Mouse (Mus musculus) CH12.LX (cell line): ENCODE results near the gene Sec24a. TPM values are rescaled to one million over a fixed set of nuclear protein-coding genes. Genes with fewer than 3 reads are reported as not detected.

Experiments used
- DNase-seq: peaks from one replicate; pipeline ENCODE4 v3.0.0-alpha.2; 2013; ENCODE audit errors: extremely low read depth
- H3K27ac ChIP-seq: 2 replicates; pipeline ENCODE4 v1.5.1; 2012; ENCODE audit warnings: low read depth, mild to moderate bottlenecking, control low read depth, moderate library complexity; ENCODE audit not compliant: insufficient read depth
- H3K27me3 ChIP-seq: replicated peaks from 2 replicates; pipeline ENCODE3; 2012; ENCODE audit warnings: inconsistent platforms
- H3K36me3 ChIP-seq, 2 experiments: replicated peaks in 1 of 2; 2 replicates each; pipeline versions ENCODE3 to v1.6.1; 2012; ENCODE audit warnings: inconsistent platforms in 1 of 2, low read length in 1 of 2, mild to moderate bottlenecking in 1 of 2, mixed read lengths in 1 of 2, moderate library complexity in 1 of 2; ENCODE audit not compliant: control insufficient read depth in 1 of 2, insufficient read depth in 1 of 2
- H3K4me1 ChIP-seq, 2 experiments: 2 replicates each; pipeline ENCODE4 v1.6.1; 2012; ENCODE audit warnings: inconsistent platforms in 1 of 2, moderate library complexity in 1 of 2; ENCODE audit not compliant: insufficient read depth in 2 of 2, control insufficient read depth in 1 of 2
- H3K4me2 ChIP-seq: 2 replicates; pipeline ENCODE4 v1.6.1; 2012; ENCODE audit warnings: low read depth, mild to moderate bottlenecking, control low read depth; ENCODE audit not compliant: poor library complexity, insufficient read depth, severe bottlenecking
- H3K4me3 ChIP-seq, 3 experiments: fragments of 150-350 bp in 1 of 3; sonication (generic) in 1 of 3; replicated peaks in 1 of 3; 2 replicates each; pipeline versions ENCODE3 to v1.5.1; 2011 to 2012; ENCODE audit warnings: low read depth in 2 of 3, low read length in 2 of 3, mild to moderate bottlenecking in 2 of 3, moderate library complexity in 2 of 3, control low read depth in 1 of 3, improper control_type of control experiment in 1 of 3, inconsistent platforms in 1 of 3, mixed read lengths in 1 of 3; ENCODE audit not compliant: poor library complexity in 1 of 3
- H3K79me2 ChIP-seq: replicated peaks from 2 replicates; pipeline ENCODE4 v1.6.1; 2012; ENCODE audit warnings: mild to moderate bottlenecking, moderate library complexity; ENCODE audit not compliant: control insufficient read depth, poor library complexity, insufficient read depth, severe bottlenecking; ENCODE audit errors: extremely low read depth
- H3K9ac ChIP-seq: 2 replicates; pipeline ENCODE4 v1.6.1; 2012; ENCODE audit warnings: low read depth, mild to moderate bottlenecking, control low read depth, moderate library complexity; ENCODE audit not compliant: insufficient read depth
- H3K9me3 ChIP-seq: replicated peaks from 2 replicates; pipeline ENCODE3; 2012; ENCODE audit warnings: low read length, inconsistent platforms, mixed read lengths
- BHLHE40 ChIP-seq: IDR thresholded peaks from 2 replicates; pipeline ENCODE4 v1.6.1; 2011; ENCODE audit warnings: mild to moderate bottlenecking, low read depth, low read length, improper control_type of control experiment
- CTCF ChIP-seq, 2 experiments: IDR thresholded peaks in 1 of 2; conservative IDR thresholded peaks in 1 of 2; 2 replicates each; pipeline ENCODE4 v1.5.1; 2011 to 2012; ENCODE audit warnings: low read depth in 2 of 2, low read length in 2 of 2, improper control_type of control experiment in 1 of 2, inconsistent platforms in 1 of 2, mild to moderate bottlenecking in 1 of 2, moderate library complexity in 1 of 2
- ELF1 ChIP-seq: IDR thresholded peaks from 2 replicates; pipeline ENCODE4 v1.6.1; 2014; ENCODE audit warnings: low read depth, mild to moderate bottlenecking, inconsistent platforms, low read length, improper control_type of control experiment
- EP300 ChIP-seq: IDR thresholded peaks from 2 replicates; pipeline ENCODE4 v1.6.1; 2011; ENCODE audit warnings: low read length, improper control_type of control experiment
- GABPA ChIP-seq: IDR thresholded peaks from 2 replicates; pipeline ENCODE4 v1.6.1; 2012; ENCODE audit warnings: low read depth, low read length, improper control_type of control experiment, inconsistent platforms; ENCODE audit not compliant: insufficient replicate concordance
- HCFC1 ChIP-seq: IDR thresholded peaks from 2 replicates; pipeline ENCODE4 v1.6.1; 2012; ENCODE audit warnings: low read depth, mild to moderate bottlenecking, inconsistent platforms, low read length, improper control_type of control experiment
- JUN ChIP-seq: IDR thresholded peaks from 2 replicates; pipeline ENCODE4 v1.6.1; 2011; ENCODE audit warnings: low read depth, mild to moderate bottlenecking, low read length, improper control_type of control experiment, moderate library complexity; ENCODE audit not compliant: insufficient read depth
- JUND ChIP-seq: conservative IDR thresholded peaks from 2 replicates; pipeline ENCODE4 v1.6.1; 2011; ENCODE audit warnings: low read depth, low read length, improper control_type of control experiment
- MAFK ChIP-seq: IDR thresholded peaks from 2 replicates; pipeline ENCODE4 v1.6.1; 2011; ENCODE audit warnings: low read length, improper control_type of control experiment; ENCODE audit not compliant: insufficient replicate concordance
- MAX ChIP-seq: IDR thresholded peaks from 2 replicates; pipeline ENCODE4 v1.6.1; 2011; ENCODE audit warnings: low read length, improper control_type of control experiment
- MEF2A ChIP-seq: IDR thresholded peaks from 2 replicates; pipeline ENCODE4 v1.6.1; 2014; ENCODE audit warnings: low read depth, mild to moderate bottlenecking, inconsistent platforms, low read length, improper control_type of control experiment, borderline replicate concordance
- MXI1 ChIP-seq: IDR thresholded peaks from 2 replicates; pipeline ENCODE4 v1.6.1; 2011; ENCODE audit warnings: mild to moderate bottlenecking, low read depth, low read length, improper control_type of control experiment
- MYC ChIP-seq: IDR thresholded peaks from 2 replicates; pipeline ENCODE4 v1.6.1; 2011; ENCODE audit warnings: low read depth, mild to moderate bottlenecking, improper control_type of control experiment, low read length
- NELFE ChIP-seq: IDR thresholded peaks from 2 replicates; pipeline ENCODE4 v1.6.1; 2011; ENCODE audit warnings: low read depth, low read length, improper control_type of control experiment
- NRF1 ChIP-seq: IDR thresholded peaks from 2 replicates; pipeline ENCODE4 v1.6.1; 2014; ENCODE audit warnings: low read depth, mild to moderate bottlenecking, inconsistent platforms, low read length, improper control_type of control experiment, moderate library complexity
- POLR2A ChIP-seq: IDR thresholded peaks from 2 replicates; pipeline ENCODE4 v1.6.1; 2011; ENCODE audit warnings: low read depth, mild to moderate bottlenecking, improper control_type of control experiment, low read length
- RAD21 ChIP-seq: IDR thresholded peaks from 2 replicates; pipeline ENCODE4 v1.6.1; 2011; ENCODE audit warnings: low read depth, mild to moderate bottlenecking, low read length, improper control_type of control experiment, moderate library complexity
- SIN3A ChIP-seq: IDR thresholded peaks from 2 replicates; pipeline ENCODE4 v1.6.1; 2012; ENCODE audit warnings: low read length, improper control_type of control experiment, inconsistent platforms
- TCF12 ChIP-seq: IDR thresholded peaks from 2 replicates; pipeline ENCODE4 v1.6.1; 2014; ENCODE audit warnings: low read depth, mild to moderate bottlenecking, inconsistent platforms, low read length, improper control_type of control experiment
- UBTF ChIP-seq: IDR thresholded peaks from 2 replicates; pipeline ENCODE4 v1.6.1; 2012; ENCODE audit warnings: low read depth, mild to moderate bottlenecking, inconsistent platforms, low read length, improper control_type of control experiment, moderate library complexity
- USF1 ChIP-seq: IDR thresholded peaks from 2 replicates; pipeline ENCODE4 v1.6.1; 2014; ENCODE audit warnings: low read depth, mild to moderate bottlenecking, inconsistent platforms, low read length, improper control_type of control experiment
- ZC3H11A ChIP-seq: IDR thresholded peaks from 2 replicates; pipeline ENCODE4 v1.6.1; 2012; ENCODE audit warnings: low read depth, mild to moderate bottlenecking, inconsistent platforms, low read length, improper control_type of control experiment
- ZKSCAN1 ChIP-seq: IDR thresholded peaks from 2 replicates; pipeline ENCODE4 v1.6.1; 2012; ENCODE audit warnings: low read depth, inconsistent platforms, low read length, improper control_type of control experiment, borderline replicate concordance
- ZMIZ1 ChIP-seq: IDR thresholded peaks from 2 replicates; pipeline ENCODE4 v1.6.1; 2012; ENCODE audit warnings: low read depth, mild to moderate bottlenecking, inconsistent platforms, low read length, improper control_type of control experiment
- dilution Hi-C: fragments of 300-500 bp; cut with MboI; formaldehyde crosslinking; loops from 2 replicates; pipeline ENCODE4 v1.14.3; 2020; ENCODE audit warnings: low sequenced_read_pairs; ENCODE audit not compliant: extremely low pct_unique_long_range_greater_than_20kb, extremely low pct_ligation_motif_present
- in situ Hi-C: fragments of 300-500 bp; cut with MboI; formaldehyde crosslinking; loops from 3 replicates; pipeline ENCODE4 v1.14.3; 2019; ENCODE audit warnings: low sequenced_read_pairs, low pct_ligation_motif_present, low pct_unique_long_range_greater_than_20kb, mixed read lengths
- polyA plus RNA-seq: library from polyadenylated mRNA; unstranded; fragments of >175 nt; gene quantifications from 2 replicates; pipeline ENCODE4 v1.2.1, GENCODE M21; 2012; ENCODE audit warnings: low read depth; ENCODE audit not compliant: insufficient read length
- total RNA-seq, 2 experiments: library from RNA; depleted of rRNA; stranded (reverse); fragments of 300-350 nt in 1 of 2; fragments of >200 nt in 1 of 2; gene quantifications; 2 replicates each; pipeline ENCODE4 v1.2.3; 2012 to 2014

Sec24a gene
- total and polyA plus RNA-seq, 3 experiments, result 5.5 to 16.8 (median 6.3) TPM

DNA sequence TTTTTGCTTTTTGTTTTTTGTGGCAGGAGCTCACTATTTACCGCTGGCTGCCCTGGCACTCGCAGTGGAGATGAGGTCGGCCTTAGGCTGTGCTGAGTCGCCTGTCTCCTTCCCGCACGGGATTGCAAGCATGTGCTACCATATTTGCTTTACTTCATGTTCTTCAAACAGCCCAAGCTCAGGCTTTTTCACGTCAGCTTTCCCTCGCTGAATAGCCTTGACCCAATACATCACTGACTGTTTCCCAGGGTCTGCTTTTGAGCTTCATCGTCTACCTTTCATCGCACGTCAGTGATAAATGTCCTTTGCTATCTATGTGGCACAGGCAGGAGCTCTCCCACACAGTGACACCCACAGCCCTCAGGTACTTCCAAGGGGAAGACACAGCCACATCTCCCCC lies 42.4 kb downstream of the Sec24a start:
- no peak overlapping the region for H3K27ac ChIP-seq
- peaks cover 53 to 80% of the 10 kb centered on the region in 2 experiments for H3K36me3 ChIP-seq
- H3K4me2 ChIP-seq, result no peak overlapping the region
- no peak for TF ChIP-seq GABPA
- TF ChIP-seq NRF1, result no peak
- TF ChIP-seq JUN, result no peak
- TF ChIP-seq ZKSCAN1, result no peak
- no peak for TF ChIP-seq MXI1
- TF ChIP-seq CTCF (conservative IDR thresholded peaks at IDR 0.05 in 1 of 2, IDR thresholded peaks at IDR 0.05 in 1 of 2; ENCODE audit: low read depth in 2 of 2, low read length in 2 of 2), result no peak
- TF ChIP-seq JUND, result no peak
- TF ChIP-seq UBTF, result no peak
- no peak for TF ChIP-seq ZMIZ1
- TF ChIP-seq ELF1, result no peak
- TF ChIP-seq TCF12, result no peak
- no peak for TF ChIP-seq MYC
- no peak for TF ChIP-seq BHLHE40
- TF ChIP-seq USF1, result no peak
- TF ChIP-seq HCFC1, result no peak
- no peak for TF ChIP-seq MAFK
- no peak for TF ChIP-seq SIN3A
- no peak for TF ChIP-seq RAD21
- TF ChIP-seq ZC3H11A, result no peak
- no peak for DNase-seq
- H3K4me3 ChIP-seq, result no peak overlapping the region
- in situ Hi-C loops (loop anchor here (25.0 kb wide), 1 partner anchor 459 kb away; the partner anchor contains the start of genes BC049762 and Clk4), dilution Hi-C loops (no loop called here)
- no peak overlapping the region for H3K9ac ChIP-seq
- H3K79me2 ChIP-seq, result no peaks in the 10 kb centered on the region
- H3K9me3 ChIP-seq, result no peaks in the 10 kb centered on the region
- H3K27me3 ChIP-seq, result no peaks in the 10 kb centered on the region
- no peaks in the 10 kb centered on the region for H3K4me1 ChIP-seq

- no peak overlapping the region for H3K4me2 ChIP-seq
- H3K4me1 ChIP-seq, result peaks cover 2 to 15% of the 10 kb centered on the region in 2 experiments
- H3K36me3 ChIP-seq, result peaks cover 47 to 83% of the 10 kb centered on the region in 2 experiments
- TF ChIP-seq NRF1 (no peak), NELFE (no peak), MAX (no peak), POLR2A (no peak), MEF2A (no peak), EP300 (no peak)
- H3K79me2 ChIP-seq, result no peaks in the 10 kb centered on the region
- no peak overlapping the region for H3K27ac ChIP-seq
- no peak overlapping the region for H3K9ac ChIP-seq
- no peaks in the 10 kb centered on the region for H3K9me3 ChIP-seq
- dilution Hi-C loops (no loop called here), in situ Hi-C loops (loop anchor here (25.0 kb wide), 1 partner anchor 445 kb away; the partner anchor contains the start of genes BC049762 and Clk4)
- no peak for DNase-seq
- H3K4me3 ChIP-seq, result no peak overlapping the region
- H3K27me3 ChIP-seq, result no peaks in the 10 kb centered on the region
Measured at GRCm38 (mm10) chr11:51707080-51707479, 56.4 kb downstream of the Sec24a start.
